Mouse (Mus musculus): ENCODE data around the gene Tkt. TPM values are rescaled to one million over a fixed set of nuclear protein-coding genes. Genes with fewer than 3 reads are reported as not detected.
"Not testable (repeated sequence)": the region's sequence is repeated elsewhere in the genome, so short reads cannot be mapped to it uniquely, and the experiment has no call there.

Gene Tkt
- polyA plus RNA-seq, 1 experiment from 2014 or later: 210 TPM

GRCm38 (mm10) chr14:30576260-30576659 lies 28.1 kb downstream of the Tkt start:
- H3K9ac ChIP-seq: no peak overlapping the region
- 87% methylated on average over 5 of the region's 5 CpGs for WGBS
- no peaks in the 10 kb centered on the region for H3K9me3 ChIP-seq (replicated peaks)
- H3K27ac ChIP-seq: no peak overlapping the region
- H3K27me3 ChIP-seq: no peaks in the 10 kb centered on the region
- H3K36me3 ChIP-seq: peaks cover 45% of the 10 kb centered on the region
- no peak overlapping the region for H3K4me3 ChIP-seq
- no peak overlapping the region for H3K4me2 ChIP-seq (replicated peaks)
- peaks cover 4% of the 10 kb centered on the region; the same call in 1 of the 2 replicates for H3K4me1 ChIP-seq
- ATAC-seq (ENCODE audit: low FRiP score): no peak

- not testable (repeated sequence) for H3K9me3 ChIP-seq (replicated peaks); ATAC-seq (ENCODE audit: low FRiP score); H3K9ac ChIP-seq; H3K4me2 ChIP-seq (replicated peaks); H3K4me3 ChIP-seq; H3K27me3 ChIP-seq; H3K4me1 ChIP-seq; H3K27ac ChIP-seq
- 46% methylated on average over 10 of the region's 12 CpGs for WGBS
- peaks cover 32% of the 10 kb centered on the region for H3K36me3 ChIP-seq
These were observed 29.3 kb downstream of the Tkt start for GRCm38 (mm10) chr14:30577303-30578062.

GRCm38 (mm10) chr14:30579180-30579579 lies 31.0 kb downstream of the Tkt start:
- peaks cover 17% of the 10 kb centered on the region for H3K36me3 ChIP-seq
- WGBS: 74% methylated on average over 5 of the region's 5 CpGs
- no peak overlapping the region for H3K27ac ChIP-seq
- H3K4me1 ChIP-seq: peaks cover 5% of the 10 kb centered on the region
- no peak overlapping the region for H3K4me2 ChIP-seq (replicated peaks)
- H3K4me3 ChIP-seq: no peak overlapping the region
- H3K9ac ChIP-seq: no peak overlapping the region
- ATAC-seq (ENCODE audit: low FRiP score): no peak
- H3K27me3 ChIP-seq: no peaks in the 10 kb centered on the region
- no peaks in the 10 kb centered on the region for H3K9me3 ChIP-seq (replicated peaks)

GRCm38 (mm10) chr14:30579882-30580281 lies 31.7 kb downstream of the Tkt start:
- Histone ChIP-seq H3K4me2 (replicated peaks) (no peak overlapping the region), H3K9ac (no peak overlapping the region), H3K9me3 (replicated peaks) (no peaks in the 10 kb centered on the region), H3K4me3 (no peak overlapping the region), H3K4me1 (peaks cover 12% of the 10 kb centered on the region), H3K27ac (no peak overlapping the region), H3K27me3 (no peaks in the 10 kb centered on the region), H3K36me3 (peaks cover 12% of the 10 kb centered on the region)
- 30% methylated on average over 5 of the region's 5 CpGs for WGBS
- no peak for ATAC-seq (ENCODE audit: low FRiP score)

GRCm38 (mm10) chr14:30581238-30581637 lies 33.1 kb downstream of the Tkt start:
- 80% methylated on average over 1 of the region's 1 CpGs for WGBS
- Histone ChIP-seq H3K4me2 (replicated peaks) (no peak overlapping the region), H3K9ac (no peak overlapping the region), H3K36me3 (0 out of 2 replicates have a peak, but pooled peaks cover under 1% of the 10 kb centered on the region), H3K4me3 (no peak overlapping the region), H3K27me3 (no peaks in the 10 kb centered on the region), H3K4me1 (peaks cover 14% of the 10 kb centered on the region), H3K27ac (no peak overlapping the region), H3K9me3 (replicated peaks) (no peaks in the 10 kb centered on the region)
- ATAC-seq (ENCODE audit: low FRiP score): no peak

GRCm38 (mm10) chr14:30584077-30584476 lies 35.9 kb downstream of the Tkt start:
- Histone ChIP-seq H3K27me3 (no peaks in the 10 kb centered on the region), H3K9ac (no peak overlapping the region), H3K4me1 (peaks cover 25% of the 10 kb centered on the region), H3K36me3 (no peaks in the 10 kb centered on the region), H3K4me2 (replicated peaks) (no peak overlapping the region), H3K4me3 (no peak overlapping the region), H3K27ac (no peak overlapping the region), H3K9me3 (replicated peaks) (no peaks in the 10 kb centered on the region)
- WGBS: 61% methylated on average over 2 of the region's 2 CpGs
- no peak for ATAC-seq (ENCODE audit: low FRiP score)

GRCm38 (mm10) chr14:30584497-30585251 lies 36.5 kb downstream of the Tkt start:
- no peak for ATAC-seq (ENCODE audit: low FRiP score)
- peaks cover 25% of the 10 kb centered on the region for H3K4me1 ChIP-seq
- H3K36me3 ChIP-seq: no peaks in the 10 kb centered on the region
- H3K9me3 ChIP-seq (replicated peaks): no peaks in the 10 kb centered on the region
- no peak overlapping the region for H3K27ac ChIP-seq
- H3K4me2 ChIP-seq (replicated peaks): no peak overlapping the region
- no peak overlapping the region for H3K9ac ChIP-seq
- no peak overlapping the region for H3K4me3 ChIP-seq
- peaks cover 3% of the 10 kb centered on the region for H3K27me3 ChIP-seq
- 31% methylated on average over 19 of the region's 19 CpGs for WGBS

- Histone ChIP-seq H3K9me3 (replicated peaks) (no peaks in the 10 kb centered on the region), H3K4me3 (no peak overlapping the region), H3K4me1 (peaks cover 26% of the 10 kb centered on the region), H3K9ac (no peak overlapping the region), H3K36me3 (no peaks in the 10 kb centered on the region), H3K27me3 (peaks cover 3% of the 10 kb centered on the region), H3K4me2 (replicated peaks) (no peak overlapping the region), H3K27ac (no peak overlapping the region)
- ATAC-seq (ENCODE audit: low FRiP score): no peak
- 87% methylated on average over 5 of the region's 5 CpGs for WGBS
These were observed 37.2 kb downstream of the Tkt start for GRCm38 (mm10) chr14:30585323-30585722.

GRCm38 (mm10) chr14:30586780-30587461 lies 38.8 kb downstream of the Tkt start:
- Histone ChIP-seq H3K9me3 (replicated peaks) (no peaks in the 10 kb centered on the region), H3K4me3 (no peak overlapping the region), H3K4me1 (peaks cover 26% of the 10 kb centered on the region), H3K27me3 (peaks cover 4% of the 10 kb centered on the region), H3K4me2 (replicated peaks) (no peak overlapping the region), H3K9ac (no peak overlapping the region), H3K27ac (0 out of 2 replicates have a peak overlapping the region, but pooled peaks have one; percentile 30), H3K36me3 (no peaks in the 10 kb centered on the region)
- WGBS: 51% methylated on average over 7 of the region's 7 CpGs
- ATAC-seq (ENCODE audit: low FRiP score): peak; percentile 39; the same call in 1 of the 2 replicates

- Histone ChIP-seq H3K4me3 (no peak overlapping the region), H3K9ac (no peak overlapping the region), H3K4me1 (peaks cover 38% of the 10 kb centered on the region), H3K4me2 (replicated peaks) (no peak overlapping the region), H3K27me3 (peaks cover 6% of the 10 kb centered on the region), H3K27ac (no peak overlapping the region), H3K9me3 (replicated peaks) (no peaks in the 10 kb centered on the region), H3K36me3 (no peaks in the 10 kb centered on the region)
- 49% methylated on average over 11 of the region's 11 CpGs for WGBS
- no peak for ATAC-seq (ENCODE audit: low FRiP score)
These were observed 42.0 kb downstream of the Tkt start for GRCm38 (mm10) chr14:30590041-30590645.

GRCm38 (mm10) chr14:30590918-30591317 lies 42.8 kb downstream of the Tkt start:
- peaks cover 6% of the 10 kb centered on the region for H3K27me3 ChIP-seq
- H3K36me3 ChIP-seq: no peaks in the 10 kb centered on the region
- WGBS: 63% methylated on average over 7 of the region's 7 CpGs
- no peak overlapping the region for H3K4me3 ChIP-seq
- H3K9ac ChIP-seq: no peak overlapping the region
- H3K4me2 ChIP-seq (replicated peaks): no peak overlapping the region
- H3K4me1 ChIP-seq: peaks cover 38% of the 10 kb centered on the region
- no peaks in the 10 kb centered on the region for H3K9me3 ChIP-seq (replicated peaks)
- H3K27ac ChIP-seq: no peak overlapping the region
- no peak for ATAC-seq (ENCODE audit: low FRiP score)

GRCm38 (mm10) chr14:30591417-30591816 lies 43.3 kb downstream of the Tkt start:
- Histone ChIP-seq H3K4me2 (replicated peaks) (no peak overlapping the region), H3K4me1 (peaks cover 38% of the 10 kb centered on the region), H3K27me3 (peaks cover 6% of the 10 kb centered on the region), H3K4me3 (no peak overlapping the region), H3K9ac (no peak overlapping the region), H3K36me3 (no peaks in the 10 kb centered on the region), H3K9me3 (replicated peaks) (no peaks in the 10 kb centered on the region), H3K27ac (no peak overlapping the region)
- no peak for ATAC-seq (ENCODE audit: low FRiP score)
- WGBS: 12% methylated on average over 6 of the region's 6 CpGs
